Mouse (Mus musculus): ENCODE measurements around the gene Ptprm. TPM values are rescaled to one million over a fixed set of nuclear protein-coding genes. Genes with fewer than 3 reads are reported as not detected.

The Ptprm gene
- total and polyA plus RNA-seq, 3 experiments: not detected

DNA sequence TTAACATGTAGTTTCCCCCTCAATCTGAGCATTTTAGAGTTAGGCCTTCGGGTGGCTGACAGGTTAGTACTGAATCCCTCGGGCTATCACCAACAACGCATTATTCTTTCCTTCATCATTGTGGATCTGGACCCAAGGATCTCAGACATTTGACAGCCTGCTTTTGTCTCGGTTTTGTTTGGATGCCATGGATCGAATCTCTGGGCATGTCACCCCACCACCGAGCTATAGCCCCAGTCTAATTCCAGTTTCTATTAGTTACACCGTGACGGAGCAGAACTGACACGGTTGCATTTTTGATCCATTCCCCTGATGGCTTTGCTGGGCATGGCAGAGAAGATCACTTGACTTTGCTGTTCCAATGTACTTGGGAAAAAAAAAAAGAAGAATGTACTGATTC, 346.1 kb downstream of the Ptprm start:
- Histone ChIP-seq H3K27me3 (ENCODE audit: control insufficient read depth in 1 of 2, insufficient read depth in 2 of 2, low read length in 2 of 2) (no peaks in the 10 kb centered on the region), H3K4me1 (ENCODE audit: control insufficient read depth in 1 of 2, insufficient read depth in 2 of 2, low read length in 2 of 2) (no peaks in the 10 kb centered on the region)

DNA sequence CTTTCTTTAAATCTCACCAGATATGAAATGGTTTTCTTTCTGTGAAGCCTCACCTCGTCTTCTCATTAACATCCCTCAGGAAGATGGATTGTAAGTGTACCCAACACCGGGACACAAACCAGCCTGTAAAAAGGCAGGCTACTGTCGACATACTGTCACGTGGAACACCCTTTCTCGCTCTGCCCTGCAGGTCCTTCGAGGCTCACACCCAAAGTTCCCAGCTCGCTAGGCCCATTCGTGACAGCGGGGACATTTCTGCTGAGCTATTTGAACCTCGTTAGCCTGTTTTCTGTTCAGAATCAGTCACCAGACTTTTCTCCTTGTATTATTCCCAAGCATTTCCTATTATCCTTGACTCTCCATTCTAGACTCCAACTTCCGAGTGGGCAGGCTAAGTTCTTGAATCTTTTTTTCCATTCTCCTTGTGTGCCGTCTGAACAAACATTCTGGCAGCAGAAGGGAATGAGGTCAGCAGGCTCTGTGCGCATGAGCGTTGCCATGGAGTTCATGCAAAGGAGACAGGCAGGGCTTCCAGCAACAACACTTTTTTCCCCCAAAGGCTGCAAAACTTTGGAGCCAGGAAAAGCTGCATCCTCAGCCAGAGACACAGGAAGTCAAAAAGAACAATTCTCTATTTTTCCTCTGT, 347.4 kb downstream of the Ptprm start:
- no peaks in the 10 kb centered on the region for H3K4me1 ChIP-seq (ENCODE audit: control insufficient read depth in 1 of 2, insufficient read depth in 2 of 2, low read length in 2 of 2)
- H3K4me3 ChIP-seq (ENCODE audit: control insufficient read depth in 1 of 2, insufficient read depth in 1 of 2, low read depth in 2 of 2, low read length in 2 of 2): no peak overlapping the region
- H3K9me3 ChIP-seq (replicated peaks; ENCODE audit: insufficient read depth, low read length): no peaks in the 10 kb centered on the region
- no peaks in the 10 kb centered on the region for H3K36me3 ChIP-seq (ENCODE audit: control insufficient read depth in 1 of 2, insufficient read depth in 2 of 2, low read length in 2 of 2)
- no peaks in the 10 kb centered on the region for H3K79me2 ChIP-seq (ENCODE audit: control insufficient read depth, insufficient read depth, low read length, poor library complexity)
- no peak overlapping the region for H3K27ac ChIP-seq (ENCODE audit: control insufficient read depth, low read depth, low read length)
- TF ChIP-seq MXI1 (IDR thresholded peaks at IDR 0.05; ENCODE audit: low read depth, low read length): no peak
- no peak for TF ChIP-seq GABPA (IDR thresholded peaks at IDR 0.05; ENCODE audit: low read depth, low read length)
- TF ChIP-seq RCOR1 (IDR thresholded peaks at IDR 0.05; ENCODE audit: low read depth, low read length): no peak
- no peak for TF ChIP-seq MYB (IDR thresholded peaks at IDR 0.05; ENCODE audit: low read depth, low read length)
- no peak for TF ChIP-seq MAZ (IDR thresholded peaks at IDR 0.05; ENCODE audit: low read depth, low read length)
- no peak for TF ChIP-seq SMC3 (IDR thresholded peaks at IDR 0.05; ENCODE audit: low read depth, low read length)
- TF ChIP-seq JUND (IDR thresholded peaks at IDR 0.05; ENCODE audit: low read depth, low read length): no peak
- no peak for TF ChIP-seq CHD2 (IDR thresholded peaks at IDR 0.05; ENCODE audit: low read length)
- TF ChIP-seq UBTF (IDR thresholded peaks at IDR 0.05; ENCODE audit: borderline replicate concordance, insufficient read depth, low read depth, low read length): no peak
- no peak for TF ChIP-seq TCF12 (IDR thresholded peaks at IDR 0.05; ENCODE audit: low read depth, low read length)
- no peak for TF ChIP-seq TBP (IDR thresholded peaks at IDR 0.05; ENCODE audit: low read depth, low read length)
- no peak for TF ChIP-seq POLR2AphosphoS5 (IDR thresholded peaks at IDR 0.05; ENCODE audit: borderline replicate concordance, low read depth, low read length)
- no peak for TF ChIP-seq EP300 (IDR thresholded peaks at IDR 0.05; ENCODE audit: low read depth in 1 of 2, low read length in 2 of 2)
- no peak for TF ChIP-seq BHLHE40 (IDR thresholded peaks at IDR 0.05; ENCODE audit: borderline replicate concordance, low read depth, low read length)
- no peak for TF ChIP-seq HCFC1 (IDR thresholded peaks at IDR 0.05; ENCODE audit: low read depth, low read length)
- TF ChIP-seq RAD21 (IDR thresholded peaks at IDR 0.05; ENCODE audit: low read depth, low read length): no peak
- TF ChIP-seq USF1 (IDR thresholded peaks at IDR 0.05; ENCODE audit: low read depth, low read length): no peak
- no peak for TF ChIP-seq MYC (IDR thresholded peaks at IDR 0.05; ENCODE audit: low read depth, low read length)
- no peak for DNase-seq (ENCODE audit: low read depth, low spot score)
- H3K27me3 ChIP-seq (ENCODE audit: control insufficient read depth in 1 of 2, insufficient read depth in 2 of 2, low read length in 2 of 2): no peaks in the 10 kb centered on the region
- H3K9ac ChIP-seq (ENCODE audit: control insufficient read depth, low read depth, low read length, poor library complexity, severe bottlenecking): no peak overlapping the region

More for the DNA sequence above, 346.1 kb downstream of the Ptprm start:
- Histone ChIP-seq H3K36me3 (ENCODE audit: control insufficient read depth in 1 of 2, insufficient read depth in 2 of 2, low read length in 2 of 2) (no peaks in the 10 kb centered on the region), H3K4me3 (ENCODE audit: control insufficient read depth in 1 of 2, insufficient read depth in 1 of 2, low read depth in 2 of 2, low read length in 2 of 2) (no peak overlapping the region), H3K9me3 (replicated peaks; ENCODE audit: insufficient read depth, low read length) (no peaks in the 10 kb centered on the region), H3K79me2 (ENCODE audit: control insufficient read depth, insufficient read depth, low read length, poor library complexity) (no peaks in the 10 kb centered on the region), H3K27ac (ENCODE audit: control insufficient read depth, low read depth, low read length) (no peak overlapping the region), H3K9ac (ENCODE audit: control insufficient read depth, low read depth, low read length, poor library complexity, severe bottlenecking) (no peak overlapping the region)
- DNase-seq (ENCODE audit: low read depth, low spot score): no peak
- TF ChIP-seq JUND (IDR thresholded peaks at IDR 0.05; ENCODE audit: low read depth, low read length) (no peak), RAD21 (IDR thresholded peaks at IDR 0.05; ENCODE audit: low read depth, low read length) (no peak), SIN3A (IDR thresholded peaks at IDR 0.05; ENCODE audit: low read length) (no peak), ZC3H11A (IDR thresholded peaks at IDR 0.05; ENCODE audit: low read depth, low read length) (no peak), MAX (IDR thresholded peaks at IDR 0.05; ENCODE audit: low read length) (no peak), ETS1 (IDR thresholded peaks at IDR 0.05; ENCODE audit: low read depth, low read length) (no peak), GABPA (IDR thresholded peaks at IDR 0.05; ENCODE audit: low read depth, low read length) (no peak), E2F4 (IDR thresholded peaks at IDR 0.05; ENCODE audit: borderline replicate concordance, low read depth, low read length) (no peak), USF2 (IDR thresholded peaks at IDR 0.05; ENCODE audit: borderline replicate concordance in 1 of 2, insufficient read depth in 1 of 2, low read depth in 1 of 2, low read length in 2 of 2) (no peak), CHD1 (IDR thresholded peaks at IDR 0.05; ENCODE audit: low read depth, low read length) (no peak), TCF12 (IDR thresholded peaks at IDR 0.05; ENCODE audit: low read depth, low read length) (no peak), CHD2 (IDR thresholded peaks at IDR 0.05; ENCODE audit: low read length) (no peak), CTCF (IDR thresholded peaks at IDR 0.05 in 2 of 3, conservative IDR thresholded peaks at IDR 0.05 in 1 of 3; ENCODE audit: control insufficient read depth in 1 of 3, insufficient read depth in 1 of 3, low read depth in 2 of 3, low read length in 3 of 3, poor library complexity in 1 of 3, severe bottlenecking in 1 of 3) (no peak), MYC (IDR thresholded peaks at IDR 0.05; ENCODE audit: low read depth, low read length) (no peak), MEF2A (IDR thresholded peaks at IDR 0.05; ENCODE audit: extremely low read depth, insufficient replicate concordance, low read depth, low read length, poor library complexity, severe bottlenecking) (no peak), POLR2AphosphoS5 (IDR thresholded peaks at IDR 0.05; ENCODE audit: borderline replicate concordance, low read depth, low read length) (no peak), ELF1 (IDR thresholded peaks at IDR 0.05; ENCODE audit: low read depth, low read length) (no peak), MAFK (IDR thresholded peaks at IDR 0.05; ENCODE audit: borderline replicate concordance, low read depth, low read length) (no peak), UBTF (IDR thresholded peaks at IDR 0.05; ENCODE audit: borderline replicate concordance, insufficient read depth, low read depth, low read length) (no peak), TBP (IDR thresholded peaks at IDR 0.05; ENCODE audit: low read depth, low read length) (no peak)
